Mouse (Mus musculus) midbrain, embryonic 14.5 days (tissue): ENCODE measurements around the gene Vwa7. TPM values are rescaled to one million over a fixed set of nuclear protein-coding genes. Genes with fewer than 3 reads are reported as not detected.

Source experiments
- ATAC-seq: fragments of 200-750 bp; cut with Nextera tagmentation; 2 replicates; pipeline ENCODE4 v1.8.0; 2017; ENCODE audit warnings: moderate number of reproducible peaks, moderate library complexity; ENCODE audit not compliant: low FRiP score, low TSS enrichment
- DNase-seq: peaks from one replicate; pipeline ENCODE4 v3.0.0-alpha.2; 2015
- H3K27ac ChIP-seq: fragments of 300-500 bp; sonication (generic); replicated peaks from 2 replicates; pipeline ENCODE4 v1.5.1; 2014; ENCODE audit warnings: mild to moderate bottlenecking, low read depth, low read length, moderate library complexity
- H3K27me3 ChIP-seq: fragments of 300-500 bp; sonication (generic); 2 replicates; pipeline ENCODE4 v1.6.1; 2014; ENCODE audit warnings: low read length, control low read depth, mixed read lengths; ENCODE audit not compliant: control insufficient read depth, insufficient read depth
- H3K36me3 ChIP-seq: fragments of 300-500 bp; sonication (generic); 2 replicates; pipeline ENCODE4 v1.6.1; 2014; ENCODE audit warnings: low read length, control low read depth; ENCODE audit not compliant: control insufficient read depth, insufficient read depth
- H3K4me1 ChIP-seq: fragments of 300-500 bp; sonication (generic); 2 replicates; pipeline ENCODE4 v1.6.1; 2014; ENCODE audit warnings: mild to moderate bottlenecking, antibody characterized with exemption, low read length, control low read depth; ENCODE audit not compliant: control insufficient read depth, insufficient read depth
- H3K4me2 ChIP-seq: fragments of 300-500 bp; sonication (generic); 2 replicates; pipeline ENCODE4 v1.6.1; 2014; ENCODE audit warnings: mild to moderate bottlenecking, low read length, moderate library complexity
- H3K4me3 ChIP-seq: fragments of 300-500 bp; sonication (generic); replicated peaks from 2 replicates; pipeline ENCODE4 v1.5.1; 2014; ENCODE audit warnings: low read depth, low read length
- H3K9ac ChIP-seq: fragments of 300-500 bp; sonication (generic); replicated peaks from 2 replicates; pipeline ENCODE4 v1.6.1; 2014; ENCODE audit warnings: mild to moderate bottlenecking, low read length, moderate library complexity
- H3K9me3 ChIP-seq: fragments of 300-500 bp; sonication (generic); 2 replicates; pipeline ENCODE4 v1.6.1; 2016; ENCODE audit warnings: low read length, control low read depth, mixed read lengths; ENCODE audit not compliant: control insufficient read depth
- WGBS: fragments of 180-500 bp; shearing (Covaris S2); extraction: QIAGEN DNeasy Blood & Tissue Kit; methylation state at CpG from one replicate; pipeline ENCODE4 v1.1.7; 2014; 5-methylcytosine and 5-hydroxymethylcytosine counted together
- polyA plus RNA-seq: library from polyadenylated mRNA; unstranded; fragments of >200 nt; fragmentation: Nextera tagmentation; extraction: Ambion mirVana; gene quantifications from 2 replicates; pipeline ENCODE4 v1.2.1, GENCODE M21; 2014

Gene Vwa7
- polyA plus RNA-seq, 1 experiment from 2014 or later = 0.12 TPM

GRCm38 (mm10) chr17:35051156-35052086 lies 35.0 kb downstream of the Vwa7 start:
- peak overlapping the region; percentile 59 for H3K4me2 ChIP-seq
- DNase-seq (peak; percentile 77), ATAC-seq (peak; percentile 28; the same call in 1 of the 2 replicates)
- peaks cover 29% of the 10 kb centered on the region for H3K4me1 ChIP-seq
- peaks cover 13% of the 10 kb centered on the region; the same call in 1 of the 2 replicates for H3K36me3 ChIP-seq
- WGBS = 3% methylated on average over 21 of the region's 21 CpGs
- H3K9me3 ChIP-seq = no peaks in the 10 kb centered on the region
- H3K27ac ChIP-seq = peak overlapping the region; percentile 84
- no peaks in the 10 kb centered on the region for H3K27me3 ChIP-seq
- peak overlapping the region; percentile 53 for H3K9ac ChIP-seq
- H3K4me3 ChIP-seq = peak overlapping the region; percentile 32

GRCm38 (mm10) chr17:35052271-35052798 lies 36.0 kb downstream of the Vwa7 start:
- H3K4me3 ChIP-seq = peak overlapping the region; percentile 32; the same call in 1 of the 2 replicates
- no peaks in the 10 kb centered on the region for H3K9me3 ChIP-seq
- ATAC-seq (no peak), DNase-seq (no peak)
- H3K36me3 ChIP-seq = peaks cover 15% of the 10 kb centered on the region
- WGBS = 71% methylated on average over 12 of the region's 12 CpGs
- H3K4me1 ChIP-seq = peaks cover 24% of the 10 kb centered on the region
- H3K9ac ChIP-seq = peak overlapping the region; percentile 53
- H3K27me3 ChIP-seq = no peaks in the 10 kb centered on the region
- peak overlapping the region; percentile 59 for H3K4me2 ChIP-seq
- H3K27ac ChIP-seq = peak overlapping the region; percentile 84

- WGBS = 92% methylated on average over 7 of the region's 7 CpGs
- peaks cover 32% of the 10 kb centered on the region for H3K4me1 ChIP-seq
- no peak overlapping the region for H3K27ac ChIP-seq
- H3K4me2 ChIP-seq = no peak overlapping the region
- H3K9ac ChIP-seq = no peak overlapping the region
- ATAC-seq = no peak
- peaks cover 20% of the 10 kb centered on the region for H3K36me3 ChIP-seq
- no peaks in the 10 kb centered on the region for H3K9me3 ChIP-seq
- no peak for DNase-seq
- H3K27me3 ChIP-seq = no peaks in the 10 kb centered on the region
- no peak overlapping the region for H3K4me3 ChIP-seq
These were observed 39.5 kb downstream of the Vwa7 start for GRCm38 (mm10) chr17:35055691-35056495.

GRCm38 (mm10) chr17:35057090-35057489 lies 40.7 kb downstream of the Vwa7 start:
- Histone ChIP-seq H3K27ac (no peak overlapping the region), H3K36me3 (peaks cover 31% of the 10 kb centered on the region), H3K4me3 (no peak overlapping the region), H3K4me2 (no peak overlapping the region), H3K27me3 (no peaks in the 10 kb centered on the region), H3K9me3 (no peaks in the 10 kb centered on the region), H3K9ac (no peak overlapping the region), H3K4me1 (peaks cover 23% of the 10 kb centered on the region)
- 71% methylated on average over 3 of the region's 3 CpGs for WGBS
- no peak for ATAC-seq
- DNase-seq = no peak

- H3K27ac ChIP-seq = peak overlapping the region; percentile 86; the same call in 1 of the 2 replicates
- H3K36me3 ChIP-seq = peaks cover 41% of the 10 kb centered on the region
- H3K4me3 ChIP-seq = peak overlapping the region; percentile 58
- H3K4me1 ChIP-seq = peaks cover 16% of the 10 kb centered on the region
- ATAC-seq (peak; percentile 9; the same call in 1 of the 2 replicates), DNase-seq (no peak)
- 0 out of 2 replicates have a peak overlapping the region, but pooled peaks have one; percentile 64 for H3K9ac ChIP-seq
- no peaks in the 10 kb centered on the region for H3K9me3 ChIP-seq
- peak overlapping the region; percentile 91 for H3K4me2 ChIP-seq
- 73% methylated on average over 9 of the region's 9 CpGs for WGBS
- no peaks in the 10 kb centered on the region for H3K27me3 ChIP-seq
These were observed 41.9 kb downstream of the Vwa7 start for GRCm38 (mm10) chr17:35058316-35058715.

- Histone ChIP-seq H3K36me3 (peaks cover 36% of the 10 kb centered on the region), H3K9me3 (no peaks in the 10 kb centered on the region), H3K27me3 (0 out of 2 replicates have a peak, but pooled peaks cover 7% of the 10 kb centered on the region), H3K4me3 (peak within 1 kb of the TSS; percentile 58), H3K4me2 (peak within 1 kb of the TSS; percentile 91), H3K9ac (peak within 1 kb of the TSS; percentile 64), H3K27ac (peak within 1 kb of the TSS; percentile 86), H3K4me1 (peaks cover 16% of the 10 kb centered on the region)
- DNase-seq = peak; percentile 95
- WGBS = under 1% methylated on average over 57 of the region's 57 CpGs
- peak; percentile 91 for ATAC-seq
These were observed 42.8 kb downstream of the Vwa7 start, which contains the start of gene Ddah2 for GRCm38 (mm10) chr17:35058911-35059892. Gene Ddah2 (plus strand): TSS chr17:35059035.

GRCm38 (mm10) chr17:35060071-35060470 lies 43.7 kb downstream of the Vwa7 start:
- ATAC-seq = no peak; the same call in 1 of the 2 replicates
- 25% methylated on average over 14 of the region's 14 CpGs for WGBS
- H3K36me3 ChIP-seq = peaks cover 34% of the 10 kb centered on the region

More at GRCm38 (mm10) chr17:35060071-35060470, 43.7 kb downstream of the Vwa7 start:
- 0 out of 2 replicates have a peak overlapping the region, but pooled peaks have one; percentile 86 for H3K27ac ChIP-seq
- peaks cover 16% of the 10 kb centered on the region; the same call in 1 of the 2 replicates for H3K27me3 ChIP-seq
- peak overlapping the region; percentile 64 for H3K9ac ChIP-seq
- H3K9me3 ChIP-seq = no peaks in the 10 kb centered on the region
- no peak for DNase-seq
- peak overlapping the region; percentile 91 for H3K4me2 ChIP-seq
- peaks cover 19% of the 10 kb centered on the region for H3K4me1 ChIP-seq
- H3K4me3 ChIP-seq = peak overlapping the region; percentile 58
